Mouse (Mus musculus) cortical plate, adult 2 months (tissue): ENCODE data around the gene Nudt15.

ENCODE experiments used
- CTCF ChIP-seq: fragments of 200-500 bp; IDR thresholded peaks from 2 replicates; pipeline ENCODE4 v1.5.1; 2011; ENCODE audit warnings: mild to moderate bottlenecking, control low read depth, low read length; ENCODE audit not compliant: insufficient read depth; ENCODE audit errors: extremely low read depth
- POLR2A ChIP-seq: fragments of 200-500 bp; IDR thresholded peaks from 2 replicates; pipeline ENCODE4 v1.6.1; 2011; ENCODE audit warnings: mild to moderate bottlenecking, low read length, control low read depth; ENCODE audit not compliant: insufficient read depth; ENCODE audit errors: extremely low read depth

DNA sequence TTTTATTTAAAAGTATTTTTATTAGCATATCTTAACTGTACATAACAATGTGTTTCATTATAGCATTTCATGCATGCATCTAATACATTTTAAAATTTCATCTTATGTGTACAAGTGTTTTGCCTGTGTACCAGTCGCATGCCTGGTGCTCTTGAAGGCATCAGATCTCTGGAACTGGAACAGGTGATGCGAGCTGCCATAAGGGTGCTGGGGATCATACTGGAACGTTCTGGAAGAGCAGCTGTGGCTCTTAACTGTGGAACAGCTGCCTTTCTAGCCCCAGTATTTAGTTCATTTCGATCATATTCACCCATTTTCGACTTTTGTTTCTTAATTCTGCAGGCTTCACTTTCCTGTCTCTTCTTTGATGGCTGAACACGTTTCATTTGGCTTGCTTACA is 3.1 kb upstream of the Nudt15 start:
- TF ChIP-seq CTCF, result no peak
- TF ChIP-seq POLR2A, result no peak
